Mouse (Mus musculus) CD8-positive naive resting alpha-beta T cell, adult 2 months (primary cell): Measurements from ENCODE around the gene Drd4.

ENCODE experiments used
- DNase-seq, 2 experiments: peaks; one replicate each; pipeline ENCODE4 v3.0.0; 2022; ENCODE audit warnings: low read depth in 2 of 2, low spot score in 2 of 2

The Drd4 gene

GRCm38 (mm10) chr7:141292583-141293388 lies 980 bp downstream of the Drd4 start:
- no peak for DNase-seq

DNA sequence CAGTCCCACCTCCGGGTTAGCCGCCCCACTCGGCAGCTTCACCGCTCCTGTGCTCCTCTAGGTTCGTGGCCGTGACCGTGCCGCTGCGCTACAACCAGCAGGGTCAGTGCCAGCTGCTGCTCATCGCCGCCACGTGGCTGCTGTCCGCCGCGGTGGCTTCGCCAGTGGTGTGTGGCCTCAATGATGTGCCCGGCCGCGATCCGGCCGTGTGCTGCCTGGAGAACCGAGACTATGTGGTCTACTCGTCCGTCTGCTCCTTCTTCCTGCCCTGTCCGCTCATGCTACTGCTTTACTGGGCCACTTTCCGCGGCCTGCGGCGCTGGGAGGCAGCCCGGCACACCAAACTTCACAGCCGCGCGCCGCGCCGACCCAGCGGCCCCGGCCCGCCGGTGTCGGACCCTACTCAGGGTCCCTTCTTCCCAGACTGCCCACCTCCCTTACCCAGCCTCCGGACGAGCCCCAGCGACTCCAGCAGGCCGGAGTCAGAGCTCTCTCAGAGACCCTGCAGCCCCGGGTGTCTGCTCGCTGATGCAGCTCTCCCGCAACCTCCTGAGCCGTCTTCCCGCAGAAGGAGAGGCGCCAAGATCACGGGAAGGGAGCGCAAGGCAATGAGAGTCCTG lies 2.2 kb downstream of the Drd4 start:
- no peak for DNase-seq

DNA sequence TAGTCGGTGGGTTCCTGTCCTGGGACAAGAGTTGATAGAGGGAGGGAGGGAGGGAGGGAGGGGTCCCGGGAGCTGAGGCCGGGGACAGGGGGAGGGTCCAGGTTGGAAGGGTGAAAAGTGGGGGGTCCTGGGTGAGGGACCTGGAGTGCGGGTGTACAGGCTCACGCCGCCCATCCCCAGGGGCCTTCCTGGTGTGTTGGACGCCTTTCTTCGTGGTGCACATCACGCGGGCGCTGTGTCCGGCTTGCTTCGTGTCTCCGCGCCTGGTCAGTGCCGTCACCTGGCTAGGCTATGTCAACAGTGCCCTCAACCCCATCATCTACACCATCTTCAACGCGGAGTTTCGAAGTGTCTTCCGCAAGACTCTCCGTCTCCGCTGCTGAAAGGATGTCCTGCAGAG lies 2.7 kb downstream of the Drd4 start:
- no peak for DNase-seq

DNA sequence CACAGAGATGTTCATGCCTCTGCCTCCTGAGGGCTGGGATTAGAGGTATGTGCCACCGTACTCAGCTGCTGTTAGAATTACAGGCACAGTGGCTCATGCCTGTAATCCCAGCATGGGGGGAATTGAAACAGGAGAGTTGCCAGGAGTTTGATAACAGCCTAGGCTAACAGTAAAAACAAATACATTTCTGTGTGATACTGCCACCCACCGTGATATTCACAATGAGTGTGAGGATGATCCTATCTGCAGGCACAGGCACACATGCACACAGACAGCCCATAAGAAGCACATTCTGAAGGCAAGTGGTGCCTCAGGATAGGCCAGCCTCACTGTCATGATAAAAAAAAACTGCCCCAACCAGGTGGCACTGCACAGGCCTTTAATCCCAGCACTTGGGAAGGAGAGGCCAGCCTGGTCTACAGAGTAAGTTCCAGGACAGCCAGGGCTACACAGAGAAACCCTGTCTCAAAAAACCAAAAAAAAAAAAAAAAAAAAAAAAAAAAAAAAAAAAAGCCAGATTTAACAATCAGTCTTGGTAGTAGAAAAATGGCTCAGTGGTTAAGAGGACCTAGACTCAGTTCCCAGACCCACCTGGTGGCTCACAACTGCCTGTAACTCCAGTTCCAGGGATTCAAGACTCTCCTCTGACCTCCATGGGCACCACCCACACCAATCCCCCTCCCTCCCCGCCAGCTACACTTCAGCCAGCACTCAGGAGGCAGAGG lies 6.3 kb downstream of the Drd4 start:
- DNase-seq = no peak

- DNase-seq = no peak
Measured at GRCm38 (mm10) chr7:141299175-141299574, 7.4 kb downstream of the Drd4 start.

DNA sequence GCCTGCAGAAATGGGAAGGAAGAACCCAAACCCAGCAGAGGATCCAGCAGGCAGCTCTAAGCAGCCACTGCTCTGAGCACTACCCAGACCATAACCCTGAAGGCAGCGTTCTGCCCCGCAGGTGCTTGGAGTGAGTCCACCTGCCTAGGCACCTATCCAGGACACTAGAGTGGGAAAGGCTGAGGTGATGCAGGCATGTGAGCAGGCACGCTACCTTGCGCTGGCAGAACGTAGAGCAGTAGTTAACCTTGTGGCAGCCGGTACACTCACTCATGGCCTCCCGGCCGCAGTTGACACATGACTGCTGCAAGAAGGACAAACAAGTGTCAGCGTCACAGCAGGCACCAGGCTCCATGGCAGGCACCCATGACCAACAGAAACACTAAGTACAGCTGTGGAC lies 9.6 kb downstream of the Drd4 start:
- no peak for DNase-seq

DNA sequence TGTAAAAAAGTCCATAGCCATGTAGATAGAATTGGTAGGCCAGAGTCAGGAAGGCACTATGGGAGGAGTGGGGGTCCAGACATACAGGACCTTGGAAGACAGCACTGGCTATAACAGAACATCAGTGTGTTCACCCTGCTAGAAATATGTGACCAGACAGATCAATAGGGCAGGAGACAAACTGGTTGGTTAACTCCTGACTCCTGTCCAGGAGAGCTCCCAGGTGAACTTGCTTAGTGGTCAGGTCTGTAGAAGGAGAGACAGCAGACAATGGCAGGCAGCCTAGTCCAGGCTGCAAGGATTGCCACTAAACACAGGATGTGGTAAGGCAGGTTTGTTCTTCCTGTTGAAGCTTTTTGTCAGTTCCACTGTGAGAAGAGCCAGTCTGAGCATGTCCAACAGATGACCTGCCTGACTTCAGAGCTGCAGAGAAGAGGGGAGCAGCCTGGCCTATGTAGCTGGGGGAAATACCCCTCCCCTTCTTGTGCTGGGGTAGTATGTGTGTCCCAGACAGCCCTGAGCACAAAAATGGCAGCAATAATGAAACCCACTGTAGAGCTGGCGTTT lies 11.0 kb downstream of the Drd4 start:
- DNase-seq = peak; percentile 32 to 46

DNA sequence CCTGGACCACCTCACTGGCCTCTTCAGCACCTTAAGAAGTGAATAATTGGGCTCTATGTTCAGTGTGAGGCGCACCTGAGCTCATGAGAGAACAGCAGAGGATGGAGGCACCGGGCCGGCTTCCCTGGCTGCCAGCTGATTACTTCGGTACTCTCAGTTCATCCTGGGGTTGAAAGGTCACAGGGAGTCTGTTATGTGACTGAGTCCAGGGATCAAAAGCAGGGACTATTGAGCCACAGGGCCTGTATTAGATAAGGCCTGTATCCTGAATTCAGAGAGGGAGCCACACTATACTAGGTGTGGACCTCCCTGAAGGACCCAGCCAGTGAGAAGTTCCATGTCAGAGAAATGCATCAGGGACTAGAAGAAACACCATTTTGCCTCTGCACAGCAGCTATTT lies 12.7 kb downstream of the Drd4 start:
- no peak for DNase-seq

GRCm38 (mm10) chr7:141314416-141314815 lies 22.6 kb downstream of the Drd4 start:
- no peak for DNase-seq

DNA sequence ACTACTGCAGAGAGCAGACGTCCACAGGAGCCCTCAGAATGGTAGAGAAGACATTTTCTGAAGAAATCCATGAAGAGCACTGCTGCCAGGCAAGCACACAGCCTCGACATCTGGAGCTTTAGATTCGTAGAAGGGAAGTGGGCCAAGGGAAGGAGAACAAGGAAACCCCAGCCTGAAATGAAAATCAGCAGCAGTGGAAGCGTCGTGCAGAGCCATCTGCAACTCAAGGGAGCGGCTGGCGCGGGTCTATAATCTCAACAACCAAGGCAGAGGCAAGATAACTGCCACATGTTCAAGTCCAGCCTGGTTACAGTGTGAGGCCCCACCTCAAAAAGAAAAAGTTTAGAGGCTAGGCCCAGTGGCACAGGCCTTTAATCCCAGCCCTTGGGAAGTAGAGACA lies 23.3 kb downstream of the Drd4 start:
- no peak for DNase-seq

- peak; percentile 56 to 75 for DNase-seq
Measured at GRCm38 (mm10) chr7:141315974-141316373, 24.2 kb downstream of the Drd4 start.

- DNase-seq = no peak
Measured at GRCm38 (mm10) chr7:141317619-141318132, 25.9 kb downstream of the Drd4 start.

DNA sequence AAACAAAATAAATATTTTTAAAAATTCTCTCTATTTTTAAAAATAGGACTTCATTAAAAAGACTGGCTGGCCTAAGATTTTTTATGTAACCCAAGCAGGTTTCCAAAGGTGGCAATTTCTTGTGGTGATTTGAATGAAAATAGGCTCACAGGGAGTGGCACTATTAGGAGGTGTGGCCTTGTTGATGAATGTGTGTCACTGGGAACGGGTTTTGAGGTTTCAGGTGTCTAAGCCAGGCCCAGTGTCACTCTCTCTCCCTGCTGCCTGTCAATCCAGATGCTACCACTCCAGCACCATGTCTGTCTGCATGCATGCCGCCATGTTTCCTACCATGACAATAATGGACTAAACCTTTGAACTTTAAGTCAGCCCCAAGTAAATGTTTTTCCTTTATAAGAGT lies 27.6 kb downstream of the Drd4 start:
- DNase-seq = no peak

DNA sequence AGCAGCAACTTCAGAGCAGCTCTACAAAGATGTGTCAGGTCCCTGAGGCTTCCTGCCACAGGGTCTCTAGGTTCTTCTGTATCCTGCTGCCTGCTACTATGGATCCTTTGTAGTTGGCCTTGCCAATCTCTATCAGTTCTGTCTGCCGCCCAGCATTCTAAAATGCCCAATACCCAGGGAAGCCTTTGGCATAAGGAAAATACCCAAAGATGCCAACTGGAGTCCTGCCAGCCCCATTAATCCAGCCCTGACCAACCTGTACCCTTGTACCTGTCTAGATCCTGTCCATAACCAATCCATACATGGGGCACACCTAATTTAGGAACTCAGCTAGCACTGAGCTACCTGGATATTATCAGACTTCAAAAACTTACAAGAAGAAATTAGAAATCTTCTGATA lies 32.9 kb downstream of the Drd4 start:
- no peak for DNase-seq

GRCm38 (mm10) chr7:141326546-141327446 lies 35.0 kb downstream of the Drd4 start:
- peak; percentile 8 to 36 for DNase-seq

- DNase-seq = peak; percentile 97 to 98
Measured at GRCm38 (mm10) chr7:141327469-141328372, 35.9 kb downstream of the Drd4 start, which contains the start of the genes Deaf1 and Tmem80. Gene Deaf1, minus strand, starts transcription at chr7:141327690. Gene Tmem80, plus strand, starts transcription at chr7:141327739.

DNA sequence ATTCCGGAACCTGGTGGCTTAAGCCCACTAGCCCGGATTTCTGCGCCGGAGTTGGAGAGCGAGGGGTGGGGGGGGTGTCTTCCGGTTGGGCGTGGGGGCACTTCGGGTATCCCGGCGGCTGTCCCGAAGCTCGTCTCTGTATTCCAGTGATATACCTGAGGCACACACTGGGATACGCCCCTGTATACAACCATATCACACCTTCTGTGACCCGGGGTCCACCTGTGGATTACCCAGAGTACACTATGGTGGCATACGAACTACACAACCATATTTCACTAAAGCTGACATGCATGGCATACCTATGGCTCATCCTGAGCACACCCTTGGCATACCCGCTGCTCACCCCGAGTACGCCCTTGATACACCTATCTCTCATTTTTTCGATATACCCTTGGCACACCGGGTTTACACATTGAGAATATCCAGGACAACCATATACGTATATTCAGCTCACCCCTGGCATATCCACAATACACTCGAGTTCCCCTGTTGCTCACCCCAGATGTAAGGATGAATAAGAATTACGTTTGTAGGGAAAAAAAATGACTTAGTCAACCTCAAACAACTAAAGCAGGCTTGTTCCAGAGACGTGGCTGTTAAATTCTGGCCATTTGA lies 36.7 kb downstream of the Drd4 start:
- DNase-seq = no peak

GRCm38 (mm10) chr7:141330706-141331105 lies 38.9 kb downstream of the Drd4 start:
- no peak for DNase-seq

DNA sequence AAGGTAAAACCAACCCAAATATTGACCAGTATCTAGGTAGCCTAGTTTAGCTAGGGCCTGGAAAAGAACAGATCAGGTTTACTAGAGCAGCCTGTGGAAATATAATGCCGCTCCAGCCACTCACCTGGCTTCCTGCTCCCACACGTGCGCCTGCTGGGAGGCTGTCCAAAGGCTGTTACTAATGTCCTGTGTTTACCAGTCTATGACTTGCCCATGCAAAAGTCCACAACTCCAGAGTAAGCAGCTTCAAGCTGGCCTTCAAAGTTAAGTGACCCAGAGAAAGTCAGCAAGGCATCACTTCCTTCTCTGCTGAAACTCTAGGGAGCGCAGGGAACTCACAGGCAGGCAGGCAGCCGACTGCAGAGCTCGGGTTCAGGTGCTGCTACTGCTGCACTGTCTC lies 40.2 kb downstream of the Drd4 start:
- no peak for DNase-seq
